8 mouse cellular contexts compared by ENCODE assay signal in genomic region chr7:28100596-28101590, GRCm38 (mm10). TPM values are rescaled to one million over a fixed set of nuclear protein-coding genes. Genes with fewer than 3 reads are reported as not detected.
A peak's percentile ranks its signal among the peaks of the same experiment; 100 is the strongest.
DNase-seq lines count a peak whose midpoint lies in the region; ATAC-seq and TF ChIP-seq lines count a peak whose summit lies in the region.

No protein-coding gene starts in this region.

- no peaks in the 10 kb centered on the region for H3K36me3 ChIP-seq in liver, adult 2 months (ENCODE audit: control insufficient read depth, insufficient read depth, low read length)
- no peaks in the 10 kb centered on the region for H3K36me3 ChIP-seq in liver, embryonic 12.5 days
- H3K36me3 ChIP-seq in forebrain, embryonic 12.5 days (replicated peaks): no peaks in the 10 kb centered on the region

- H3K4me1 ChIP-seq in liver, adult 2 months (ENCODE audit: control insufficient read depth, insufficient read depth, low read length): no peaks in the 10 kb centered on the region
- no peaks in the 10 kb centered on the region for H3K4me1 ChIP-seq in liver, embryonic 12.5 days
- peaks cover 5% of the 10 kb centered on the region for H3K4me1 ChIP-seq in forebrain, embryonic 12.5 days

- peak; percentile 83 for TF ChIP-seq CTCF in liver, adult 2 months (IDR thresholded peaks at IDR 0.05; ENCODE audit: low read depth, low read length)

- no peak overlapping the region for H3K9ac ChIP-seq in liver, adult 2 months (ENCODE audit: low read depth, low read length)
- H3K9ac ChIP-seq in liver, embryonic 12.5 days: no peak overlapping the region
- no peak overlapping the region for H3K9ac ChIP-seq in forebrain, embryonic 12.5 days

- WGBS in liver, adult 2 months: 69% methylated on average over 17 of the region's 17 CpGs
- 57% methylated on average over 17 of the region's 17 CpGs for WGBS in liver, embryonic 12.5 days (ENCODE audit: insufficient replicate concordance)
- WGBS in forebrain, embryonic 12.5 days: 66% methylated on average over 17 of the region's 17 CpGs

- DNase-seq in cerebellum, postnatal 10 days: peak; percentile 65 to 66
- no peak for DNase-seq in cerebellum, adult 11 months
- peak; percentile 38 for DNase-seq in liver, adult 2 months (ENCODE audit: extremely low read depth, low read depth, low spot score)
- DNase-seq in adrenal gland, adult 8-10 months: peak; percentile 9
- DNase-seq in kidney, postnatal 4 days: peak; percentile 78
- DNase-seq in right cerebral cortex, postnatal 4 days: peak; percentile 47

- H3K27me3 ChIP-seq in liver, adult 2 months (ENCODE audit: control insufficient read depth, insufficient read depth, low read length): no peaks in the 10 kb centered on the region
- H3K27me3 ChIP-seq in liver, embryonic 12.5 days (replicated peaks): peaks cover 19% of the 10 kb centered on the region
- H3K27me3 ChIP-seq in forebrain, embryonic 12.5 days: peaks cover 15% of the 10 kb centered on the region

- TF ChIP-seq POLR2A in liver, adult 2 months (IDR thresholded peaks at IDR 0.05; ENCODE audit: extremely low read depth, insufficient read depth, low read length): no peak

- no peaks in the 10 kb centered on the region for H3K79me2 ChIP-seq in liver, adult 2 months (ENCODE audit: control insufficient read depth, insufficient read depth, low read length)

- H3K9me3 ChIP-seq in liver, embryonic 12.5 days (replicated peaks): peaks cover 8% of the 10 kb centered on the region; the same call in 1 of the 2 replicates
- peaks cover 8% of the 10 kb centered on the region for H3K9me3 ChIP-seq in forebrain, embryonic 12.5 days

- H3K4me2 ChIP-seq in liver, embryonic 12.5 days: no peak overlapping the region
- H3K4me2 ChIP-seq in forebrain, embryonic 12.5 days: no peak overlapping the region

- no peak overlapping the region for H3K27ac ChIP-seq in liver, adult 2 months (replicated peaks; ENCODE audit: insufficient read depth, low read depth, low read length)
- no peak overlapping the region for H3K27ac ChIP-seq in liver, embryonic 12.5 days
- no peak overlapping the region for H3K27ac ChIP-seq in forebrain, embryonic 12.5 days

- no peak overlapping the region for H3K4me3 ChIP-seq in liver, adult 2 months (ENCODE audit: insufficient read depth, low read depth, low read length)
- H3K4me3 ChIP-seq in liver, embryonic 12.5 days: no peak overlapping the region
- H3K4me3 ChIP-seq in forebrain, embryonic 12.5 days (replicated peaks): no peak overlapping the region

- no peak for ATAC-seq in liver, embryonic 12.5 days
- no peak for ATAC-seq in forebrain, embryonic 12.5 days (ENCODE audit: low FRiP score)

RNA-seq across cellular contexts. Expression of gene 9530053A07Rik, which starts 28.4 kb away (rescaled TPM):
- not detected in 2 replicates for total RNA-seq in liver, adult 2 months (2014; rRNA removed)
- polyA plus RNA-seq in liver, adult 2 months (2012; rRNA removed): not detected in 2 replicates
- polyA plus RNA-seq in liver, embryonic 12.5 days (2016; fragmentation: Nextera tagmentation; extraction: Ambion mirVana): 0.01 TPM in 1 of 2 replicates, not detected in the other
- total RNA-seq in adrenal gland, adult 8-10 months (2022): not detected
- polyA plus RNA-seq in forebrain, embryonic 12.5 days (2016; fragmentation: Nextera tagmentation; extraction: Ambion mirVana): 0.12 and 0.17 TPM in 2 replicates

RNA-seq across cellular contexts. Expression of gene Fcgbp, which starts 29.9 kb away (rescaled TPM):
- 0.07 and 0.74 TPM in 2 replicates for total RNA-seq in liver, adult 2 months (2014; rRNA removed)
- 1.2 and 1.4 TPM in 2 replicates for polyA plus RNA-seq in liver, adult 2 months (2012; rRNA removed)
- polyA plus RNA-seq in liver, embryonic 12.5 days (2016; fragmentation: Nextera tagmentation; extraction: Ambion mirVana): 0.06 and 0.35 TPM in 2 replicates
- total RNA-seq in adrenal gland, adult 8-10 months (2022): not detected
- polyA plus RNA-seq in forebrain, embryonic 12.5 days (2016; fragmentation: Nextera tagmentation; extraction: Ambion mirVana): 0.20 and 0.26 TPM in 2 replicates

RNA-seq across cellular contexts. Expression of gene Psmc4, which starts 51.0 kb away (rescaled TPM):
- 98.8 and 111 TPM in 2 replicates for total RNA-seq in liver, adult 2 months (2014; rRNA removed)
- polyA plus RNA-seq in liver, adult 2 months (2012; rRNA removed): 99.4 and 106 TPM in 2 replicates
- polyA plus RNA-seq in liver, embryonic 12.5 days (2016; fragmentation: Nextera tagmentation; extraction: Ambion mirVana): 207 and 217 TPM in 2 replicates
- 100 to 1,000 TPM; 150 to 167 (median 162) TPM for total RNA-seq in adrenal gland, adult 8-10 months (2022)
- 374 and 379 TPM in 2 replicates for polyA plus RNA-seq in forebrain, embryonic 12.5 days (2016; fragmentation: Nextera tagmentation; extraction: Ambion mirVana)
